Mouse (Mus musculus): ENCODE data around the gene BC051019. TPM values are rescaled to one million over a fixed set of nuclear protein-coding genes. Genes with fewer than 3 reads are reported as not detected.

Gene BC051019
- total RNA-seq, 2 experiments from 2014 or later: not detected

DNA sequence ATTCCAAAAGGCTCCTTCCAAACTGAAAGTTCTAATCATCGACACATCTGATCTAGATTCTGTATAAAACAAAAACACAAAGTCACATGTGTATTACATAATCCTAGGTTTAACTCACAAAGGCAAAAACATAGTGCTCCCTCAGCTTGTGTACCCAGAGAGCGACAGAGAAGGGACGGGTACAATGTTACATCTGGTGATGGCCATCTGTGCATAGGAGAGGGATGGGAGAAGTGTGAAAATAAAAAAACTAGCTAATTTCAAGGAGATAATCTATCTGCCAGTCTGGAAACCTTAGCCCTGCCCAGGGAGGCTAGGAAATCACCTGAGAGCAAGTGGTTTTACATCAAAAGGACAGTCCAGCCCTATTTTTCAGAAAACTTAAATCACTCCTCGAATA lies 61.0 kb downstream of the BC051019 start:
- no peak for ATAC-seq (ENCODE audit: poor library complexity, severe bottlenecking)

Other genes starting within 250 kb of the BC051019 start
- gene Trim66, start 215.7 kb downstream of the BC051019 start, total RNA-seq (2015): 0.11 TPM in 1 of 2 replicates, not detected in the other
- 0.08 TPM in 1 of 2 replicates, not detected in the other for gene Trim66, start 215.7 kb downstream of the BC051019 start, total RNA-seq (2017)
- 370 and 392 TPM in 2 replicates for gene Rpl27a, start 204.7 kb downstream of the BC051019 start, total RNA-seq (2015)
- 556 and 612 TPM in 2 replicates for gene Rpl27a, start 204.7 kb downstream of the BC051019 start, total RNA-seq (2017)
- gene St5, start 20.2 kb downstream of the BC051019 start, total RNA-seq (2015): 0.69 and 2.0 TPM in 2 replicates
- gene St5, start 20.2 kb downstream of the BC051019 start, total RNA-seq (2017): 0.73 and 1.3 TPM in 2 replicates
- 28.4 and 37.0 TPM in 2 replicates for gene Akip1, start 20.2 kb downstream of the BC051019 start, total RNA-seq (2015)
- 13.5 and 18.0 TPM in 2 replicates for gene Akip1, start 20.2 kb downstream of the BC051019 start, total RNA-seq (2017)
- gene Ascl3, start 7.9 kb upstream of the BC051019 start, total RNA-seq (2015): not detected in 2 replicates
- 0.95 TPM in 1 of 2 replicates, not detected in the other for gene Ascl3, start 7.9 kb upstream of the BC051019 start, total RNA-seq (2017)
- gene Tmem9b, start 29.0 kb upstream of the BC051019 start, total RNA-seq (2015): 84.3 and 92.5 TPM in 2 replicates
- gene Tmem9b, start 29.0 kb upstream of the BC051019 start, total RNA-seq (2017): 43.8 and 48.8 TPM in 2 replicates
- gene Nrip3, start 58.2 kb upstream of the BC051019 start, total RNA-seq (2015): 0.04 TPM in 1 of 2 replicates, not detected in the other
- not detected in 2 replicates for gene Nrip3, start 58.2 kb upstream of the BC051019 start, total RNA-seq (2017)
- gene Scube2, start 141.8 kb upstream of the BC051019 start, total RNA-seq (2015): not detected in 2 replicates
- gene Scube2, start 141.8 kb upstream of the BC051019 start, total RNA-seq (2017): not detected in 2 replicates
- gene Dennd5a, start 236.6 kb upstream of the BC051019 start, total RNA-seq (2015): 152 and 157 TPM in 2 replicates
- 102 and 128 TPM in 2 replicates for gene Dennd5a, start 236.6 kb upstream of the BC051019 start, total RNA-seq (2017)

All from megakaryocyte, adult 5-6 weeks (primary cell).